Mouse (Mus musculus) thymus, adult 2 months (tissue): ENCODE measurements around the gene Dnajb1. TPM values are rescaled to one million over a fixed set of nuclear protein-coding genes. Genes with fewer than 3 reads are reported as not detected.

Experiments
- DNase-seq: peaks from one replicate; pipeline ENCODE4 v3.0.0; 2021
- H3K27ac ChIP-seq: fragments of 200-500 bp; 2 replicates; pipeline ENCODE4 v1.5.1; 2012; ENCODE audit warnings: low read length, control low read depth; ENCODE audit not compliant: control insufficient read depth, insufficient read depth
- H3K27me3 ChIP-seq: fragments of 200-500 bp; 2 replicates; pipeline ENCODE4 v1.6.1; 2012; ENCODE audit warnings: mild to moderate bottlenecking, low read length, moderate library complexity, mixed read lengths; ENCODE audit not compliant: control insufficient read depth, insufficient read depth
- H3K36me3 ChIP-seq: fragments of 200-500 bp; 2 replicates; pipeline ENCODE4 v1.6.1; 2012; ENCODE audit warnings: mild to moderate bottlenecking, low read length, moderate library complexity; ENCODE audit not compliant: control insufficient read depth, insufficient read depth
- H3K4me1 ChIP-seq: fragments of 200-500 bp; replicated peaks from 2 replicates; pipeline ENCODE4 v1.6.1; 2012; ENCODE audit warnings: low read length; ENCODE audit not compliant: control insufficient read depth, insufficient read depth
- H3K4me3 ChIP-seq: fragments of 200-500 bp; 2 replicates; pipeline ENCODE4 v1.5.1; 2012; ENCODE audit warnings: mild to moderate bottlenecking, low read length, control low read depth, moderate library complexity; ENCODE audit not compliant: control insufficient read depth, insufficient read depth
- CTCF ChIP-seq: fragments of 200-500 bp; IDR thresholded peaks from 2 replicates; pipeline ENCODE4 v1.5.1; 2012; ENCODE audit warnings: mild to moderate bottlenecking, control low read depth, low read length, moderate library complexity, borderline replicate concordance; ENCODE audit not compliant: control insufficient read depth, poor library complexity, insufficient read depth; ENCODE audit errors: extremely low read depth
- POLR2A ChIP-seq: fragments of 200-500 bp; IDR thresholded peaks from 2 replicates; pipeline ENCODE4 v1.6.1; 2012; ENCODE audit warnings: mild to moderate bottlenecking, low read length, control low read depth, moderate library complexity; ENCODE audit not compliant: control insufficient read depth, poor library complexity, insufficient read depth; ENCODE audit errors: extremely low read depth
- WGBS: fragments of 180-500 bp; shearing (Covaris S2); methylation state at CpG from one replicate; pipeline ENCODE4 v1.1.7; 2018; 5-methylcytosine and 5-hydroxymethylcytosine counted together
- polyA plus RNA-seq: library from polyadenylated mRNA; depleted of rRNA; stranded (reverse); fragments of >200 nt; gene quantifications from 2 replicates; pipeline ENCODE4 v1.2.3, GENCODE M21; 2012

The Dnajb1 gene
- polyA plus RNA-seq, 1 experiment: 87.1 TPM

DNA sequence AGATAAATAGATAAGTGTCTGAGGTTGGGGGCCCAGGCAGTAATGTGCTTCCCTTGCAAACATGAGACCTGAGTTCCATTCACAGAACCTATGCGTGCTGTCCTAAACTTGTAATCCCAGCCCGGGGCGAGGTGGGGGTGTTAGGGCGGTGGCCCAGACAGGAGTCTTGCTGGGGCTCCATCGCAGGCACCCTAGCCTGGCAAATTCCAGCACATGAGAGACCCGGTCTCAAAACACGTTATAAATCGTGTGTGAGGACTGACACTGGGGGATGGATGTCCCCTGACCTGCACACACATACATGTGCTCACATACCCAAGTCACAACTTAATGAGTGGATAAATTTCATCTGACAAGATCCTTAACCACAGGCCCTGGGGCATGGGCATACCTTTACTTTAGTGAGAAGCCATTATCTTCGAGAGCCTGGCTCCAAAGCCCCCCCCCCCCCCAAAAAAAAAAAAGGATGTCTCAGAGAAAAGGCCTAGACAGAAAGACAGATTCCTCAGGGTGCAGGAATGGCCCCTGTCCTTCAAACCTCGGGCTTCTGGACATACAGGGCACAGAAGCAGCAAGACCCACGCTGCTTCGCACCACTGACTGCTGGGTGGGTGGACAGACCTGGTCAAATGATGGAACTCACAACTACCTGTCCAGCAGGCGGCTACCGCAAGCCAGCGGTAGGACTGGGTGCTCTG, 13.8 kb downstream of the Dnajb1 start:
- no peak for DNase-seq
- H3K4me1 ChIP-seq: peaks cover 18% of the 10 kb centered on the region
- TF ChIP-seq CTCF (no peak), POLR2A (no peak)
- no peaks in the 10 kb centered on the region for H3K27me3 ChIP-seq
- no peaks in the 10 kb centered on the region for H3K36me3 ChIP-seq
- peak overlapping the region; percentile 18 for H3K4me3 ChIP-seq
- no peak overlapping the region for H3K27ac ChIP-seq
- WGBS: 63% methylated on average over 15 of the region's 15 CpGs

DNA sequence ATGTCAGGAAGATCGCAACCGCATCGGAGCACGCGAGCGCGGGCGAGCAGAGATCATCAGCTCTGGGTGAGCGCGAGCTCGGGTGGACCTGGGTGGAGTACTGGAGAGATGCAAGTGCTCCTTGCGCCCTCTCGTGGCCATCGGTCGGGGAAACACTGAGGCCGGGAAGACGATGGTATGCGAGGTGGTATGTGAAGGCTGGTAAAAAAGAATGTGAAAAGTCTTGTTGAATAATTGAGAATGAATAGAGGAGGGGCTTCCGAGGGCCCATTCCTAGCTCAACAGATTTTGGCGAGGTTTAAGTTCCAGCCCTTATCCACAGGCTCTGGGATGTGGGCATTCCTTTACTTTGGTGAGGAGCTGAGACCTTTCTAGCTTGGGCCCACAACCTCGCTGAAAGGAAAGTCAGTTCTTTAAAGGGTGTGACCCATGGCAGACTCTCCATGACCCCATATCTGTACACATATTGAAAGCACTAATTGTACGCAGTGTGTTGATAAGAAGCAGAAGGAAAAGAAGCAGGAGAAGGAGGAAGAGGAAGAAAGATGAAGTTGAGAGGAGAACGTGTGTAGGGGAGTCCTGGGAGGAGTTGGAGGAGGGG, 14.5 kb downstream of the Dnajb1 start:
- Histone ChIP-seq H3K27ac (no peak overlapping the region), H3K36me3 (no peaks in the 10 kb centered on the region), H3K27me3 (no peaks in the 10 kb centered on the region), H3K4me3 (peak overlapping the region; percentile 18), H3K4me1 (peaks cover 14% of the 10 kb centered on the region)
- TF ChIP-seq CTCF (peak; percentile 95), POLR2A (no peak)
- 12% methylated on average over 23 of the region's 23 CpGs for WGBS
- peak; percentile 89 for DNase-seq

DNA sequence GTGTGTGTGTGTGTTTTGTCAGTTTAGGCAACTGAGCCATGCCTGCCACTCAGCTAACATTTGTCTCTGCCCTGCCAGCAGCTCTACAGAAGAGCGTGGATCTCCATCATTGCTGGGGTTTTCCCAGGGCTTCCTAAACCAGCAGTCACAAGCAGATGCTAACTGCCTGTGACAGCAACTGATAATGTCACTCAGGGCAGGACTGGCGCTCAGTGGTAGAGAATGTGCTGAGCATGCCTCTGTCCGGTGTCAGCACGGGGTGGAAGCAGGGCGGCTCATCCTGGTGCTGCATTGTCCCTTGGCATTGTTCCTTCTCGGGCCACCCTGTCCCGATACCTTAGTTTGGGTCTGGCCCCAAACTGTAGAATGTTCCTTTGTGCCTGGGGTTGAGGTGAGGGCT, 15.6 kb downstream of the Dnajb1 start:
- H3K27ac ChIP-seq: no peak overlapping the region
- no peaks in the 10 kb centered on the region for H3K27me3 ChIP-seq
- 97% methylated on average over 7 of the region's 7 CpGs for WGBS
- TF ChIP-seq POLR2A (no peak), CTCF (no peak)
- H3K36me3 ChIP-seq: no peaks in the 10 kb centered on the region
- peaks cover 14% of the 10 kb centered on the region for H3K4me1 ChIP-seq
- DNase-seq: no peak
- H3K4me3 ChIP-seq: no peak overlapping the region

DNA sequence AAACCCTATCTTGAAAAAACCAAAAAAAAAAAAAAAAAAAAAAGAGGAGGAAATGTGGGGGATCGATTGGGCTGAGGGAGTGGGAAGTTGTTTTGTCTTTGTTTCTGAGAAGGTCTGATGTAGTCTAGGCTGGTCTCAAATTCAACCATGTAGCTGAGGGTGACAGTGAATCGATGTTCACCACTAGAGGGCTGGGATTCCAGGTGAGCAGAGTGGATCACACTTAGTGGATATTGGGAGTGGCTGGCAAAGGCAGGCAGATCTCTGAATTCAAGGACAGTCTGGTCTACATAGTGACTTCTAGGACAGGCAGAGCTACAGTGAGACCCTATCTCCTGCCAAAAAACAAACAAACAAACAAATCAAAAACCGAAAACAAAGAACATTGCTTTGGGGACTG, 16.7 kb downstream of the Dnajb1 start:
- Histone ChIP-seq H3K36me3 (no peaks in the 10 kb centered on the region), H3K4me1 (peaks cover 9% of the 10 kb centered on the region), H3K4me3 (no peak overlapping the region), H3K27ac (no peak overlapping the region), H3K27me3 (no peaks in the 10 kb centered on the region)
- no peak for DNase-seq
- 36% methylated on average over 3 of the region's 3 CpGs for WGBS
- no peak for TF ChIP-seq CTCF
- TF ChIP-seq POLR2A: no peak

DNA sequence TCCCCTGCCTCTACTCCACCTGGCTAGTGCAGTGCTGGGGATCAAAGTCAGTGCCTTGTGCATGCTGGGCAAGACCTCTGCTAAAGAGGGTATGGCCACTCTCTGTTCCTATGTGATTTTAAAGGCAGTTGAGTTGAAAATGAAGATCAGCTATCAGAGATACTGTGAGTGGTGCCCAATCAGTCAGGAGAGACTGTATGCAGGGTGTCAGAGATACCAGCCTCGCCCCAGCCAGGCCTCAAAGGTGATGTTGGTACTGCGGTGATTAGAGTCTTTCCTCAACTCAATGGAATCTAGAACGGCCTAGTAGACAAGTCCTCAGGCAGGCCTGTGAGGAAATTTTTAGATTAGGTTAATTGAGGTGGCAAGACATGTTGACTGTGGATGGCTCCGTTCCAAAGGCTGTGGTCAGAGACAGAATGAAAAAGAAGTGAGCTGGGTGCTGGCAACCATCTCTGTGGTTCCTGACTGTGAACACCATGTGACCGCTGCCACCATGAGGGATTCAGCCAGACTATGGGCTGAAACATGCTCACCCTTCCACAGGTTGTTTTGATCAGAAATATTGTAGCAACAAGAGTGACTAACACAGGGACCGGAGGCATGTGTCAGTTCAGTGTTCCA, 17.8 kb downstream of the Dnajb1 start:
- no peak for DNase-seq
- no peak overlapping the region for H3K4me3 ChIP-seq
- 75% methylated on average over 6 of the region's 6 CpGs for WGBS
- H3K4me1 ChIP-seq: peaks cover 3% of the 10 kb centered on the region
- no peak overlapping the region for H3K27ac ChIP-seq
- TF ChIP-seq POLR2A: no peak
- TF ChIP-seq CTCF: no peak
- no peaks in the 10 kb centered on the region for H3K36me3 ChIP-seq
- no peaks in the 10 kb centered on the region for H3K27me3 ChIP-seq

DNA sequence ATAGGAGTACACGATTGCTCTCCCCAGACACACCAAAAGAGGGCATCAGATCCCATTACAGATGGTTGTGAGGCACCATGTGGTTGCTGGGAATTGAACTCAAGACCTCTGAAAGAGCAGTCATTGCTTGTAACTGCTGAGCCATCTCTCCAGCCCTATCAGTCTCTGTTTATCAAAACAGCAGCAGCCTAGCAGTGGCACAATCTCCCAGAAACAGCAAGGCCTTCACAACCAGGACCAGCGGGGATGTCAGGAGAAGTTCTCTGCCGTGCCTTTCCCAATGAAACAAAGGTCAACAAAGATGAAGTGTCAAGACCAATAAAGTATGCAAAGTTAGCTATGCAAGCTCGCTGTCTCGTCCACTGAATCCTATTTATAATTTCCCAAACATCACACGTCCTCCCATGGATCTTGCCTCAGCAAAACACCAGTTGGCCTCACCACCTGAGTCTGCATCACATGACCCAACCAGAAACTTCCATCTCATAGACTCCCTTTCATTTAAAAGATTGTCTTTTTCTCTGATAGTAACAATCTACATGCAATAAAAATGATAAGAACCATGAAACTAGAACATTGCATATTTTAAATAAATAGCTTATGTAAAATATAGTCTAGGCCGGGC, 24.2 kb downstream of the Dnajb1 start:
- no peak for DNase-seq
- Histone ChIP-seq H3K4me1 (no peaks in the 10 kb centered on the region), H3K27ac (no peak overlapping the region), H3K4me3 (no peak overlapping the region), H3K27me3 (no peaks in the 10 kb centered on the region), H3K36me3 (no peaks in the 10 kb centered on the region)
- WGBS: 95% methylated on average over 7 of the region's 7 CpGs
- TF ChIP-seq CTCF (no peak), POLR2A (no peak)
